Mouse (Mus musculus) cerebral cortex, adult 2 months (tissue): ENCODE results near the gene Edem2.

ENCODE experiments used
- WGBS: fragments of 180-500 bp; shearing (Covaris S2); methylation state at CpG from one replicate; pipeline ENCODE4 v1.1.7; 2018; 5-methylcytosine and 5-hydroxymethylcytosine counted together

The Edem2 gene

GRCm38 (mm10) chr2:155687746-155688145 is 41.5 kb downstream of the Edem2 start:
- 96% methylated on average over 11 of the region's 11 CpGs for WGBS

- 77% methylated on average over 5 of the region's 5 CpGs for WGBS
Observed at GRCm38 (mm10) chr2:155686572-155686971, 42.7 kb downstream of the Edem2 start.

GRCm38 (mm10) chr2:155683821-155684220 is 45.5 kb downstream of the Edem2 start:
- 83% methylated on average over 5 of the region's 5 CpGs for WGBS

- 66% methylated on average over 3 of the region's 3 CpGs for WGBS
Observed at GRCm38 (mm10) chr2:155683137-155683536, 46.1 kb downstream of the Edem2 start.

- WGBS, result 61% methylated on average over 2 of the region's 2 CpGs
Observed at GRCm38 (mm10) chr2:155681874-155682273, 47.4 kb downstream of the Edem2 start.

- WGBS, result 62% methylated on average over 8 of the region's 8 CpGs
Observed at GRCm38 (mm10) chr2:155681194-155681593, 48.1 kb downstream of the Edem2 start.

- 49% methylated on average over 5 of the region's 5 CpGs for WGBS
Observed at GRCm38 (mm10) chr2:155680591-155680990, 48.7 kb downstream of the Edem2 start.

- 58% methylated on average over 4 of the region's 4 CpGs for WGBS
Observed at GRCm38 (mm10) chr2:155679586-155680110, 49.6 kb downstream of the Edem2 start.

- WGBS, result 43% methylated on average over 4 of the region's 4 CpGs
Observed at GRCm38 (mm10) chr2:155675118-155675517, 54.2 kb downstream of the Edem2 start.

- WGBS, result 17% methylated on average over 2 of the region's 2 CpGs
Observed at GRCm38 (mm10) chr2:155673546-155673945, 55.7 kb downstream of the Edem2 start.

- WGBS, result 54% methylated on average over 4 of the region's 4 CpGs
Observed at GRCm38 (mm10) chr2:155671236-155671635, 58.0 kb downstream of the Edem2 start.

- 83% methylated on average over 4 of the region's 4 CpGs for WGBS
Observed at GRCm38 (mm10) chr2:155668461-155668860, 60.8 kb downstream of the Edem2 start.

GRCm38 (mm10) chr2:155667881-155668280 is 61.4 kb downstream of the Edem2 start:
- 96% methylated on average over 8 of the region's 8 CpGs for WGBS

- WGBS, result 74% methylated on average over 6 of the region's 6 CpGs
Observed at GRCm38 (mm10) chr2:155663910-155664460, 65.3 kb downstream of the Edem2 start.

GRCm38 (mm10) chr2:155663097-155663496 is 66.2 kb downstream of the Edem2 start:
- 12% methylated on average over 5 of the region's 5 CpGs for whole genome bisulfite sequencing

- 60% methylated on average over 5 of the region's 5 CpGs for WGBS
Observed at GRCm38 (mm10) chr2:155662390-155662789, 66.9 kb downstream of the Edem2 start.

GRCm38 (mm10) chr2:155655759-155656372 is 73.4 kb downstream of the Edem2 start:
- WGBS, result 59% methylated on average over 6 of the region's 6 CpGs

- WGBS, result 69% methylated on average over 5 of the region's 5 CpGs
Observed at GRCm38 (mm10) chr2:155652618-155653017, 76.7 kb downstream of the Edem2 start.
